Mouse (Mus musculus) ovary, postnatal 10 days (tissue): Measurements from ENCODE around the gene Zfp827.

Experiments
- DNase-seq: peaks from one replicate; pipeline ENCODE4 v3.0.0; 2022; ENCODE audit warnings: low spot score

Zfp827 gene

GRCm38 (mm10) chr8:79224363-79224762 is 196.1 kb downstream of the Zfp827 start:
- no peak for DNase-seq

- DNase-seq: no peak
Measured at GRCm38 (mm10) chr8:79225586-79225985, 197.3 kb downstream of the Zfp827 start.

GRCm38 (mm10) chr8:79226046-79226445 is 197.8 kb downstream of the Zfp827 start:
- DNase-seq: no peak

- no peak for DNase-seq
Measured at GRCm38 (mm10) chr8:79227194-79227593, 199.0 kb downstream of the Zfp827 start.

- DNase-seq: no peak
Measured at GRCm38 (mm10) chr8:79227916-79228315, 199.7 kb downstream of the Zfp827 start.

- no peak for DNase-seq
Measured at GRCm38 (mm10) chr8:79229266-79229888, 201.1 kb downstream of the Zfp827 start.

GRCm38 (mm10) chr8:79239320-79239719 is 211.1 kb downstream of the Zfp827 start:
- no peak for DNase-seq

- no peak for DNase-seq
Measured at GRCm38 (mm10) chr8:79239996-79240395, 211.8 kb downstream of the Zfp827 start.
